In genomic region chr13:14142294-14142966, GRCm38 (mm10) we compare ENCODE assay signal across 12 mouse cellular contexts.
DNase-seq lines count a peak whose midpoint lies in the region; ATAC-seq and TF ChIP-seq lines count a peak whose summit lies in the region.
"Had no signal": no experiment of that assay in that cellular context is flagged by ENCODE, and none has a peak within 500 bp of the region (broad histone marks: within the 10 kb centered on the region; RNA-seq: fewer than 3 reads in every experiment).

No protein-coding gene starts in this region.

- no peak for DNase-seq in forebrain, postnatal 0 days
- DNase-seq in spleen, adult 12 weeks (ENCODE audit: low spot score) = peak; percentile 7
- no peak for DNase-seq in spleen, postnatal 14 days (ENCODE audit: low spot score in 2 of 2)
- DNase-seq in liver, embryonic 11.5 days (ENCODE audit: low spot score) = no peak
- DNase-seq in yolk sac, embryonic 10.5 days (ENCODE audit: low spot score) = peak; percentile 2
- DNase-seq in gastrocnemius, adult 2 months = no peak
- no peak for DNase-seq in cerebellum, postnatal 4 days (ENCODE audit: low spot score in 2 of 2)
- DNase-seq: adrenal gland, postnatal 14 days; thymus, adult 2 months had no signal

- H3K36me3 ChIP-seq in forebrain, postnatal 0 days (ENCODE audit: insufficient read depth) = peaks cover 2% of the 10 kb centered on the region
- H3K36me3 ChIP-seq in forebrain, embryonic 12.5 days (replicated peaks) = peaks cover 12% of the 10 kb centered on the region
- H3K36me3 ChIP-seq in liver, embryonic 11.5 days (ENCODE audit: control insufficient read depth, insufficient read depth, low read length) = no peaks in the 10 kb centered on the region; the same call in 1 of the 2 replicates

- no peak overlapping the region for H3K9ac ChIP-seq in forebrain, postnatal 0 days
- no peak overlapping the region for H3K9ac ChIP-seq in forebrain, embryonic 12.5 days
- H3K9ac ChIP-seq in liver, embryonic 11.5 days (ENCODE audit: low read depth, low read length) = no peak overlapping the region
- H3K9ac ChIP-seq: embryonic facial prominence, embryonic 13.5 days had no signal

- H3K4me1 ChIP-seq in forebrain, postnatal 0 days (ENCODE audit: insufficient read depth) = no peaks in the 10 kb centered on the region
- H3K4me1 ChIP-seq in forebrain, embryonic 12.5 days = no peaks in the 10 kb centered on the region
- 0 out of 2 replicates have a peak, but pooled peaks cover 4% of the 10 kb centered on the region for H3K4me1 ChIP-seq in liver, embryonic 11.5 days (replicated peaks; ENCODE audit: control insufficient read depth, insufficient read depth, low read length)
- H3K4me1 ChIP-seq: embryonic facial prominence, embryonic 13.5 days had no signal

- 98% methylated on average over 2 of the region's 2 CpGs for WGBS in forebrain, postnatal 0 days
- WGBS in forebrain, embryonic 12.5 days = 92% methylated on average over 2 of the region's 2 CpGs
- WGBS in liver, embryonic 11.5 days = 54% methylated on average over 2 of the region's 2 CpGs

- H3K4me3 ChIP-seq in forebrain, postnatal 0 days (ENCODE audit: low read depth, low read length) = no peak overlapping the region
- H3K4me3 ChIP-seq in forebrain, embryonic 12.5 days (replicated peaks) = no peak overlapping the region
- H3K4me3 ChIP-seq in liver, embryonic 11.5 days (ENCODE audit: low read depth, low read length) = no peak overlapping the region
- no peak overlapping the region for H3K4me3 ChIP-seq in gastrocnemius, adult 2 months
- H3K4me3 ChIP-seq: embryonic facial prominence, embryonic 13.5 days; myocyte had no signal

- peak; percentile 27; the same call in 1 of the 2 replicates for TF ChIP-seq CTCF in forebrain, postnatal 0 days (IDR thresholded peaks at IDR 0.05; ENCODE audit: low read depth)
- TF ChIP-seq CTCF in gastrocnemius, adult 2 months (IDR thresholded peaks at IDR 0.05) = no peak

- H3K27me3 ChIP-seq in forebrain, postnatal 0 days (ENCODE audit: insufficient read depth, low read length) = no peaks in the 10 kb centered on the region
- no peaks in the 10 kb centered on the region for H3K27me3 ChIP-seq in forebrain, embryonic 12.5 days
- no peaks in the 10 kb centered on the region for H3K27me3 ChIP-seq in liver, embryonic 11.5 days (replicated peaks; ENCODE audit: control insufficient read depth, insufficient read depth, low read length)
- H3K27me3 ChIP-seq: embryonic facial prominence, embryonic 13.5 days had no signal

- intact Hi-C loops in gastrocnemius, adult 2 months (cut with DNase I) = no loop called here

- no peak overlapping the region for H3K27ac ChIP-seq in forebrain, postnatal 0 days (ENCODE audit: low read depth, low read length)
- H3K27ac ChIP-seq in forebrain, embryonic 12.5 days = no peak overlapping the region
- H3K27ac ChIP-seq in liver, embryonic 11.5 days (ENCODE audit: low read depth, low read length) = peak overlapping the region; percentile 30; the same call in 1 of the 2 replicates
- no peak overlapping the region for H3K27ac ChIP-seq in gastrocnemius, adult 2 months
- H3K27ac ChIP-seq: embryonic facial prominence, embryonic 13.5 days had no signal

- H3K4me2 ChIP-seq in forebrain, postnatal 0 days (ENCODE audit: low read depth) = no peak overlapping the region
- no peak overlapping the region for H3K4me2 ChIP-seq in forebrain, embryonic 12.5 days
- peak overlapping the region; percentile 23; the same call in 1 of the 2 replicates for H3K4me2 ChIP-seq in liver, embryonic 11.5 days
- H3K4me2 ChIP-seq: embryonic facial prominence, embryonic 13.5 days had no signal

- H3K9me3 ChIP-seq in forebrain, postnatal 0 days (ENCODE audit: low read length) = no peaks in the 10 kb centered on the region
- no peaks in the 10 kb centered on the region for H3K9me3 ChIP-seq in forebrain, embryonic 12.5 days
- no peaks in the 10 kb centered on the region for H3K9me3 ChIP-seq in liver, embryonic 11.5 days (ENCODE audit: control insufficient read depth, low read length)
- H3K9me3 ChIP-seq: embryonic facial prominence, embryonic 13.5 days had no signal

- no peak for ATAC-seq in forebrain, postnatal 0 days
- no peak for ATAC-seq in forebrain, embryonic 12.5 days (ENCODE audit: low FRiP score)
- ATAC-seq in liver, embryonic 11.5 days (replicated peaks; ENCODE audit: low FRiP score) = peak; percentile 97

Comparison
In these comparisons a context has a peak if more than half of its experiments do, and no peak if none do; other contexts are left out.
1. DNase-seq: peak in spleen, adult 12 weeks (single experiment) and yolk sac, embryonic 10.5 days (single experiment); none in forebrain, postnatal 0 days (single experiment), spleen, postnatal 14 days (0 of 2), liver, embryonic 11.5 days (single experiment), gastrocnemius, adult 2 months (single experiment) and cerebellum, postnatal 4 days (0 of 2).